Mouse (Mus musculus): ENCODE measurements at regions not wholly inside any gene's neighbourhood (a gene's known extent, or its start where the extent isn't known, plus 50 kb on each side); places are given as distances from the start of the nearest gene placed in this dataset.
"Not testable (repeated sequence)": the region's sequence is repeated elsewhere in the genome, so short reads cannot be mapped to it uniquely, and the experiment has no call there.

GRCm38 (mm10) chr11:31615107-31615811 lies 56.4 kb downstream of the Bod1 start:
- DNase-seq = peak; percentile 72

GRCm38 (mm10) chr11:31614394-31614713 lies 57.3 kb downstream of the Bod1 start:
- no peak for DNase-seq

GRCm38 (mm10) chr11:31613688-31614393 lies 57.8 kb downstream of the Bod1 start:
- DNase-seq = no peak

- no peak for DNase-seq
These were observed 63.2 kb downstream of the Bod1 start for GRCm38 (mm10) chr11:31608458-31608857.

GRCm38 (mm10) chr11:31601499-31601898 lies 70.2 kb downstream of the Bod1 start:
- peak; percentile 60 for DNase-seq

GRCm38 (mm10) chr11:31593604-31594003 lies 78.1 kb downstream of the Bod1 start:
- no peak for DNase-seq

- no peak for DNase-seq
These were observed 79.6 kb downstream of the Bod1 start for GRCm38 (mm10) chr11:31592061-31592460.

GRCm38 (mm10) chr11:31591037-31591554 lies 80.6 kb downstream of the Bod1 start:
- DNase-seq = no peak

GRCm38 (mm10) chr11:31574941-31575340 lies 96.7 kb downstream of the Bod1 start:
- no peak for DNase-seq

- DNase-seq = peak; percentile 35
These were observed 106.8 kb downstream of the Bod1 start for GRCm38 (mm10) chr11:31564742-31565510.

- DNase-seq = peak; percentile 29
These were observed 107.6 kb downstream of the Bod1 start for GRCm38 (mm10) chr11:31563826-31564741.

GRCm38 (mm10) chr11:31562954-31563353 lies 108.7 kb downstream of the Bod1 start:
- DNase-seq = no peak

- no peak for DNase-seq
These were observed 110.9 kb downstream of the Bod1 start for GRCm38 (mm10) chr11:31560775-31561174.

GRCm38 (mm10) chr11:31555042-31555441 lies 116.6 kb downstream of the Bod1 start:
- no peak for DNase-seq

GRCm38 (mm10) chr11:31551614-31552271 lies 119.9 kb downstream of the Bod1 start:
- no peak for DNase-seq

- DNase-seq = peak; percentile 76
These were observed 120.7 kb downstream of the Bod1 start for GRCm38 (mm10) chr11:31550747-31551613.

GRCm38 (mm10) chr11:31545514-31545913 lies 126.2 kb downstream of the Bod1 start:
- DNase-seq = not testable (repeated sequence)

GRCm38 (mm10) chr11:31542635-31543219 lies 129.0 kb downstream of the Bod1 start:
- no peak for DNase-seq

- no peak for DNase-seq
These were observed 130.3 kb downstream of the Bod1 start for GRCm38 (mm10) chr11:31541425-31541824.

- no peak for DNase-seq
These were observed 130.9 kb downstream of the Bod1 start for GRCm38 (mm10) chr11:31540816-31541215.

Data from lung, postnatal 14 days (tissue).